ENCODE assay signal across 1 mouse cellular context in the genomic region with DNA sequence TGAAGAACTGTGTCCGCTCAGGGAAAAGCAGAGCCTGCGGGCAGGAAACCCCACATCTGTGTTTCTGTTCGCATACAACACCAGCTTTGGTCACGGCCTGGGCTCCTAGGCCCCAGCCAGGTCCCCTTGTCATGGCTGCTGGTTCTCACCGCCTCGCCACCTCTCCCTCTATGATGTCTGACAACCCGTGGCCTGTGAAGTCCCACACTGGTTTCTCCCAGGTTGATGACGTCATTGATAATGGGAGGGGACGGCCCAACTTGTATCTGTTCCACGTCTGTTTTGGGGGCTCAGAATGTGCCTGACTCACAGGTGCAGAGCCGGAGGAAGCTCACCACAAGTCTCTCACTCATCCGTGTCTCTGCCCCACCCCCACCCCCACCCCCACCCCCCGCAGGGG.
TF ChIP-seq lines count a peak whose summit lies in the region.

No protein-coding gene starts in this region.

TF ChIP-seq in CH12.LX, 34 proteins besides CTCF, POLR2A, EP300 and RAD21 (continued from another document):
- TF ChIP-seq USF1 (IDR thresholded peaks at IDR 0.05; ENCODE audit: low read depth, low read length) = no peak
- peak; percentile 55; the same call in 1 of the 2 replicates for TF ChIP-seq CHD2 (IDR thresholded peaks at IDR 0.05; ENCODE audit: low read length)
- no peak for TF ChIP-seq GABPA (IDR thresholded peaks at IDR 0.05; ENCODE audit: insufficient replicate concordance, low read depth, low read length)
- no peak for TF ChIP-seq ZKSCAN1 (IDR thresholded peaks at IDR 0.05; ENCODE audit: borderline replicate concordance, low read depth, low read length)
- TF ChIP-seq ZMIZ1 (IDR thresholded peaks at IDR 0.05; ENCODE audit: low read depth, low read length) = no peak
- no peak for TF ChIP-seq MAFK (IDR thresholded peaks at IDR 0.05; ENCODE audit: insufficient replicate concordance, low read length)
TF ChIP-seq in CH12.LX: peak in this region for 10.
